Mouse (Mus musculus): ENCODE results near the gene Olfr482.

- TF ChIP-seq POLR2A (IDR thresholded peaks at IDR 0.05; ENCODE audit: extremely low read depth, insufficient read depth, low read length) (no peak), CTCF (IDR thresholded peaks at IDR 0.05; ENCODE audit: extremely low read depth, insufficient read depth, low read length) (no peak)
These were observed 30.0 kb upstream of the Olfr482 start, which contains the start of gene Olfr484 for GRCm38 (mm10) chr7:108127349-108127748.
